Mouse (Mus musculus) erythroblast, embryonic 14.5 days (primary cell): ENCODE measurements around the gene Dclk3. TPM values are rescaled to one million over a fixed set of nuclear protein-coding genes. Genes with fewer than 3 reads are reported as not detected.

Source experiments
- H3K27me3 ChIP-seq: 2 replicates; pipeline ENCODE4 v1.6.1; 2012; ENCODE audit warnings: inconsistent platforms; ENCODE audit not compliant: control insufficient read depth
- H3K36me3 ChIP-seq: 2 replicates; pipeline ENCODE4 v1.6.1; 2012; ENCODE audit warnings: mild to moderate bottlenecking, inconsistent platforms; ENCODE audit not compliant: control insufficient read depth
- H3K4me1 ChIP-seq: 2 replicates; pipeline ENCODE4 v1.6.1; 2012; ENCODE audit warnings: inconsistent platforms; ENCODE audit not compliant: control insufficient read depth
- H3K4me3 ChIP-seq: replicated peaks from 2 replicates; pipeline ENCODE3; 2012; ENCODE audit warnings: moderate library complexity, mild to moderate bottlenecking, inconsistent platforms
- H3K9me3 ChIP-seq: 2 replicates; pipeline ENCODE4 v1.6.1; 2012; ENCODE audit warnings: low read length, inconsistent platforms, mixed read lengths; ENCODE audit not compliant: control insufficient read depth
- GATA1 ChIP-seq: IDR thresholded peaks from 2 replicates; pipeline ENCODE4 v1.6.1; 2012; ENCODE audit warnings: low read length, inconsistent platforms, mixed read lengths
- TAL1 ChIP-seq: IDR thresholded peaks from 3 replicates; pipeline ENCODE4 v1.6.1; 2012; ENCODE audit warnings: low read length, inconsistent platforms, mixed read lengths
- polyA plus RNA-seq: library from polyadenylated mRNA; stranded (reverse); fragments of >175 nt; gene quantifications from 2 replicates; pipeline ENCODE4 v1.2.3, GENCODE M21; 2012

The Dclk3 gene
- polyA plus RNA-seq, 1 experiment: not detected

DNA sequence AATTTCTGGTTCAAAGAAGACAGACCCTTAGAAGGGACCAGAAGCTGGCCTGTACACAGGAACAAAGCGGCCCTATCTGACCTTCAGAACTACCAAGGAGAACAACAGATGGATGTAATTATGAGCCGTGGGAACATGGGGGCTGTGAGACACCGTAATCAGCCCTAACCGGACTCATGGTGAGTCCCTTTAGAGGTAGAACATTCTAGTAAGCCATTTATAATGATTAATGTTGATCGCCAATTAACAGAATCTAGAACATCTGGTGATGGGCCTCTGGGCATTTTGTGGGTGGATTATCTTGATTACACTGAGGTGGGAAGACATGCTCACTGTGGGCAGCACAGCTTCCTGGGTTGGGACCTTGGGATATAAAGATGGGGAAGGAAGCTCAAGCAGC, 54.6 kb downstream of the Dclk3 start:
- no peaks in the 10 kb centered on the region for H3K9me3 ChIP-seq
- no peaks in the 10 kb centered on the region for H3K36me3 ChIP-seq
- no peaks in the 10 kb centered on the region for H3K4me1 ChIP-seq
- no peak overlapping the region for H3K4me3 ChIP-seq
- H3K27me3 ChIP-seq: peaks cover 2% of the 10 kb centered on the region; the same call in 1 of the 2 replicates
- TF ChIP-seq GATA1 (no peak), TAL1 (no peak)

DNA sequence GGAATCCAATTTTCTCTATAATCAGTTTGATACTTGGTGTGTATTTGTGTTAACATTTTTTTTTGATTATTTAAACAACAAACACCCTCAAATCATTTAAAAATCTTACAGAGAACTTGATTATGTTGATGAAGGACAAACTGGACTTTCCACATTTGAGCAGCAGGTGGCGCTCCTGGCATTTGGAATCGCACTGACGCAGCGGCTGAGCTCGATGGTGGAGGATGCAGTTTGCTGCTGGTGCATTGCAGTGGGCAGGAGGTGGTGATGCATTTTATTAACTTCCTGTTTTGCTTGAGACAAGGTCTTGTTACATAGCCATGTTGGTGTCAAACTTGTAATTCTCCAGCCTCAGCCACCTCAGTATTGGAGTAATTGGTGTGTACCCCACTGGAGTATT, 56.7 kb downstream of the Dclk3 start:
- no peaks in the 10 kb centered on the region for H3K4me1 ChIP-seq
- H3K36me3 ChIP-seq: no peaks in the 10 kb centered on the region
- H3K9me3 ChIP-seq: no peaks in the 10 kb centered on the region
- H3K4me3 ChIP-seq: no peak overlapping the region
- TF ChIP-seq GATA1: no peak
- TF ChIP-seq TAL1: no peak
- peaks cover 2% of the 10 kb centered on the region; the same call in 1 of the 2 replicates for H3K27me3 ChIP-seq

DNA sequence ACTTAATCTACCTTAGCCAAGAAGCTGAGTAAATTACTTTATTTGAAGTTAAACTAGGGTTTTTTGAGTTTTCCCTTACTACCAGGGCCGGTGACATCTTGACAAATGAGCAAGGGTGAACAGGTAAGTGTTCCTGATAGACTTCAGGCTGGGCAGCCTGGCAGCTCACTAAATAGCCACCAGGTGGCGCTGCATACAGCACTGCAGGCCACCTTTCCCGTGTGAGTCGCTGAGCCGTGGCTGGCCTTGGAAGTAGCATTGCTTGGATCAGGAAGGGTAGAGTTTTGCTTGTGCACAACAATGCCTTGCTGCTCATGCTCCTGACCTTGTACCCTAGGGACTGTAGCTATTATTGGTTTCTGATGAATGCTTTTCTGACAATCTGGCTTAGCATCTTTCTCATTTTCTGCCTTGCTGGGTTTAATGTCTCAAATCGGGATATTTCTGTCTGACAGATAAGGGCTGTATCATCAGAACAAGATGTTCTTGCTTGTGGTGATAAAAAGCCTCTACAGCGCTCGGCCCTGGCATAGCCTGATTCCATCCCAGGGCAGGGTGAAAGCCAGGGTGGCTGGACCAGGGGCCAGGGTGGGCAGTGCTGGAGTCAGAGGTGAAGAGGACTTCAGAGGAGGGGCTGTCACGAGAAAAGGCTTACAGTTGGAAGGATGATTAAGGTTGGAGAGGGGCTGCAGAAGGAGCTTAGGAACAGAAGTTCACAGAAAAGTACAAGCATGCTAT, 58.4 kb downstream of the Dclk3 start:
- no peak for TF ChIP-seq GATA1
- Histone ChIP-seq H3K4me3 (no peak overlapping the region), H3K36me3 (no peaks in the 10 kb centered on the region), H3K27me3 (no peaks in the 10 kb centered on the region), H3K4me1 (no peaks in the 10 kb centered on the region), H3K9me3 (no peaks in the 10 kb centered on the region)

DNA sequence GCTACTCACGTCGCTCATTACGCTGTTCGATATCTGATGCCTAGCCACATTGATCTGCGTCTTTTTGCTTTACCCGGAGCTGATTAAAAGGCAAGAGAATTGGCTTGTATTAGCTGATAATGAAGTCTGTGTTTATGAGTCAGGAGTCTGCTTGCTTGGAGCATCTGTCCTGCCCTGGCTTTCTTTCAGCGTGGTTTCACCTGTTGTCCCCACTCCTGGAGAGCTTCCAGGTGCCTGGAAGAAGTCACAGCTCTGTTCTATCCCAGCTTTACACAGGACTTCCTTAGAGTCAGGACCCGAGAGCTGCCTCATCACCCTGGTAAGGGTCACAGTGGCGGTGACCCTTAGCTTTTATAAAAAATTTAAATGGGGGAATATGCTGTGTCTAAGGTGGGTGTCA, 61.3 kb downstream of the Dclk3 start:
- Histone ChIP-seq H3K36me3 (no peaks in the 10 kb centered on the region), H3K9me3 (no peaks in the 10 kb centered on the region), H3K4me1 (no peaks in the 10 kb centered on the region), H3K4me3 (no peak overlapping the region), H3K27me3 (no peaks in the 10 kb centered on the region)
- no peak for TF ChIP-seq GATA1
- no peak for TF ChIP-seq TAL1

DNA sequence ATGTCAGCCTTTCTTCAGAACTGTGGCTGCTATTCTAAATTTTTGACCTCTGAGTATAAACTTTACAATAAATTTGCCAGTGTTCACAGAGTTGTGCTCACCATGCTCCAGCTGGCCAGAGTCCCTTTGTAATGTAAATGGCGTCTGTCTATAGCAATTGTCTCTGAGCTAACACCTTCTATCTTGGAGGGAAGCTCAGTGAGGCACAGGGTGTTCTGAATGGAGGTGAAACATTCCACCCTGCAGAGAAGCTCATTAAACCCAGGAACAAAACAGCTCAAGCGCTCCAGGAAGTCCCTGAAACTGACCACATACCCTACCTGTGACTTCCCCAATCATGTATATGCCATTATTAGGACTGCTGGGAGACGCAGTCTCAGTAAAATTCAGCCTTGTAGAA, 67.2 kb downstream of the Dclk3 start:
- TF ChIP-seq GATA1: no peak
- TF ChIP-seq TAL1: no peak

DNA sequence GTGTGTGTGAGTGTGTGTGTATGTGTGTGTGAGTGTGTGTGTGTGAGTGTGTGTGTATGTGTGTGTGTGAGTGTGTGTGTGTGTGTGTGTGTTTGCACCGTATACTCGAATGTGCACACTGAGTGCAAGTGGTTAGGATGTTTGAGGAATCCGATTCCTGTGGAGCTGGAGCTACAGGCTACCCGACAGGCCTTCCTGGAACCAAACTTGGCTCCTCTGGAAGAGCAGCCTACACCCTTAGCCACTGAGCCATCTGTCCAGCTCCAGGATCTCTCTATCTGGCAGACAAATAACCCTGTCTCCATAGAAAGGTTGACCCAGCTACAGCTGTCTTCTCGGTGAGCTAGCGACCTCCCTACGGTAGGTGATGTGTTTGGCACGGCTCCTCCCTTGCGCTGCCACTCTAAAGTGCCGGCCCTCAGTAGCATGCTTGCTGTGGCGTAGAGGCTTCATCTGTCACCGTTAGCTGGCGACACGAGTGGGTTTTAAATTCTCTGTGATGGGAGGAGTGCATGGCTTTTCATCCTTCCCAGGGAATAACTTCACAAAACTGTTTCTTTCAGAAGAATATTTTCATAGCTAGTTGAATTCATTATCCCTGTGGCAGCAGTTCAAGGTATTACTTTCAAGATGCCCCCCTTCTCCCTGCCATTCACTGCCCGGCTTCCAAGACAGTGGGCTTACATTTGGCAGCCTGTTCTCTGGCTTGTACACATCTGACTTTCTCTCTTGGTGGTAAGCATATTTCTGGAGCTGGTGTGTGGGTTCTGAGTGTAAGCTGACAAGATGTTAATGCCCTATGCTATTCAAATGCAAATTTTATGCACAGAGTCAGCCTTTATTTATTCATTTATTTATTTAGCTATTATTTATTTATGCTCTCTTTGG, 75.9 kb downstream of the Dclk3 start:
- no peaks in the 10 kb centered on the region for H3K27me3 ChIP-seq
- peaks cover 6% of the 10 kb centered on the region for H3K9me3 ChIP-seq
- no peak overlapping the region for H3K4me3 ChIP-seq
- no peaks in the 10 kb centered on the region for H3K36me3 ChIP-seq
- TF ChIP-seq TAL1 (no peak), GATA1 (no peak)
- no peaks in the 10 kb centered on the region for H3K4me1 ChIP-seq

More for the DNA sequence above, 67.2 kb downstream of the Dclk3 start:
- H3K36me3 ChIP-seq: no peaks in the 10 kb centered on the region
- peaks cover 7% of the 10 kb centered on the region for H3K9me3 ChIP-seq
- no peaks in the 10 kb centered on the region for H3K27me3 ChIP-seq
- no peaks in the 10 kb centered on the region for H3K4me1 ChIP-seq
- no peak overlapping the region for H3K4me3 ChIP-seq

DNA sequence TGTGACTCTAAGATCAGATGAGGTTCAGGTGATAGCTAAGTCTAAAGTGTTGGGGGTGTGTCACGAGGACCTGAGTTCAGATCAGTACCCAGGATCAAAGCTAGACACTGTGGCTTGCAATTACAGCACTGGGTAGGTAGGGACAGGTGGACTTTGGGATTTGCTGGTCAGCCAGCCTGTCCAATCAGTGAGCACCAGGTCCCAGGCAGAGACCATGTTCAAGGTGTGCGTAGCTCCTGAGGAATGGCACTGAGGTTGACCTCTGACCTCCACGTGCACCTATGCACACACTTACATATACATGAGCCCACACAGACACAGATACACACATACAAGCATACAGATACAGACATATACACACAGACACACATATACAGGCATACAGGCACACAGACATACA, 76.7 kb downstream of the Dclk3 start:
- H3K4me3 ChIP-seq: no peak overlapping the region
- peaks cover 6% of the 10 kb centered on the region for H3K9me3 ChIP-seq
- no peaks in the 10 kb centered on the region for H3K36me3 ChIP-seq
- no peaks in the 10 kb centered on the region for H3K4me1 ChIP-seq
- no peaks in the 10 kb centered on the region for H3K27me3 ChIP-seq
- TF ChIP-seq TAL1 (no peak), GATA1 (no peak)

DNA sequence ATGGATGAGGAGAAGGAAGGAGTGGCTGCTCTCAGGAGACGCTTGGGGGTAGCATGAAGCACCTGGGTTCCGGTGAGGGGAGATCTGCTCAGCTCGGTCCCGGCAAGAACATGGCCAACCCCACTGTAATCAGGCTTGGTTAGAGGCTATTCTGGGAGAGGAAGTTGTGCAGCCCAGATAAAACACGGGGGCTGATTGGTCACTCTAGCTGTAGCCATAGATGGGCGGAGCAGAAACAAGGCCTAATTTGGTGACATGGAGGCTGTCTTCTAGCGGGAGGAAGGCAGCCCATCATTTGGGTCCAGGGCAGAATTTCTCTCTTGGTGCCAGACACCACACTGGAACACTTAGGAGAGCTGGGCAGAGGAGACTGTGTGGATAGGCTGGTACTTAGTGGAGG, 83.3 kb downstream of the Dclk3 start:
- no peaks in the 10 kb centered on the region for H3K4me1 ChIP-seq

DNA sequence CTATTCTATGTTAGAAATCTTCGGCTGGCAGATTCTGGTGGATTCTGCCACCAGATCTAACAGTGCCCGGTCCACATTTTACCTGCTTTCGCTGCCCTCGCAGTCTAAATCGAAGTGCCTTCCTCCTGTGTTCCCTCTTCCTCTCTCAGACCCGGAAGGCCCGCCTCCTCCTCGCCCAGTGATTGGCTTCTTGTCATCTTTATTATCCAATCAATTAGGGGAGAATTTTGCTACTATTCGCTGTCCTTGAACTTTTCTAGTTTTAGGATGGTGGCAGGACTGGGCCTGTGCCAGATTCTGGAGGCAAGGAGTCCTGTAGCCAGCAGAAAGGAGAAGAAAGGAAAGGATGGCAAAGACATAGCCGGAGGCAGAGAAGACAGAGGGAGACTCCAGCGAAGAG, 84.2 kb downstream of the Dclk3 start:
- Histone ChIP-seq H3K27me3 (no peaks in the 10 kb centered on the region), H3K4me3 (no peak overlapping the region), H3K9me3 (peaks cover 13% of the 10 kb centered on the region), H3K36me3 (no peaks in the 10 kb centered on the region), H3K4me1 (no peaks in the 10 kb centered on the region)
- no peak for TF ChIP-seq GATA1
- no peak for TF ChIP-seq TAL1

More for the DNA sequence above, 83.3 kb downstream of the Dclk3 start:
- peaks cover 13% of the 10 kb centered on the region for H3K9me3 ChIP-seq
- no peaks in the 10 kb centered on the region for H3K27me3 ChIP-seq
- H3K4me3 ChIP-seq: no peak overlapping the region
- TF ChIP-seq GATA1 (no peak), TAL1 (no peak)
- no peaks in the 10 kb centered on the region for H3K36me3 ChIP-seq
